Mouse (Mus musculus) ES-Bruce4 (cell line): ENCODE data around the gene Pkp4.

Source experiments
- CTCF ChIP-seq: IDR thresholded peaks from one replicate; pipeline ENCODE4 v1.8.1; 2011; ENCODE audit warnings: low read depth, low read length
- EP300 ChIP-seq: IDR thresholded peaks from 2 replicates; pipeline ENCODE4 v1.6.1; 2011; ENCODE audit warnings: low read depth, low read length; ENCODE audit not compliant: insufficient read depth
- POLR2A ChIP-seq: IDR thresholded peaks from one replicate; pipeline ENCODE4 v1.8.1; 2011; ENCODE audit warnings: low read length; ENCODE audit not compliant: insufficient read depth

- no peak for TF ChIP-seq EP300
- no peak for TF ChIP-seq CTCF
- no peak for TF ChIP-seq POLR2A
Measured at GRCm38 (mm10) chr2:59332523-59332922, 171.9 kb downstream of the Pkp4 start.
